Mouse (Mus musculus): ENCODE results near the gene Gm49366.

GRCm38 (mm10) chr12:84008729-84009128 is 30.0 kb upstream of the Gm49366 start:
- TF ChIP-seq CTCF (IDR thresholded peaks at IDR 0.05; ENCODE audit: borderline replicate concordance, insufficient read depth, low read depth, low read length) (no peak), POLR2A (IDR thresholded peaks at IDR 0.05; ENCODE audit: borderline replicate concordance, insufficient read depth, low read length) (no peak)
